Mouse (Mus musculus) heart, postnatal 0 days (tissue): Measurements from ENCODE around the gene Cdc42bpg.

ENCODE experiments used
- CTCF ChIP-seq: IDR thresholded peaks from 2 replicates; pipeline ENCODE4 v1.5.1; 2016; ENCODE audit warnings: antibody characterized with exemption, control low read depth, low read depth
- EP300 ChIP-seq: IDR thresholded peaks from 2 replicates; pipeline ENCODE4 v1.6.1; 2016; ENCODE audit warnings: antibody characterized with exemption, low read depth

- TF ChIP-seq CTCF (peak; percentile 63), EP300 (peak; percentile 64; the same call in 1 of the 2 replicates)
These were observed 29.5 kb upstream of the Cdc42bpg start, which contains the start of gene Ehd1 for GRCm38 (mm10) chr19:6276426-6277421.
